Mouse (Mus musculus) right cerebral cortex, postnatal 36 days (tissue): ENCODE results near the gene Mib2.

ENCODE experiments used
- DNase-seq, 2 experiments: peaks; one replicate each; pipeline ENCODE4 v3.0.0; 2022; ENCODE audit warnings: low spot score in 2 of 2, mixed read lengths in 1 of 2

Mib2 gene

DNA sequence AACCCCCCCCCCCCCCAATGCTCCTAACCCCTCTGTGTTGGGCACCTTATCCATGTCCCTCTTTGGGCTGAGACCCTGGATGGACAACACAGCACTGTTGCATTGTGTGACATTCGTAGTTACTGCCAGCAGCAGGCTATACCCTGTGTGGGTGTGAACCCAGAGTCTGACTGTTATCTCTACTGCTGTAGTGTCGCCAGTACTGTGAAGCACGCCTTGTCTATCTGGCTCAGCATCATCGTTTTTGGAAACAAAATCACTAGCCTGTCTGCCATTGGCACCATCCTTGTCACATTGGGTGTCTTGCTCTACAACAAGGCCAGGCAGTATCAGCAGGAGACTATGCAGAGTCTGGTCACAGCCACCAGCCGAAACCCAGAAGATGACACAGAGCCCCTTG is 50.7 kb downstream of the Mib2 start:
- no peak for DNase-seq

DNA sequence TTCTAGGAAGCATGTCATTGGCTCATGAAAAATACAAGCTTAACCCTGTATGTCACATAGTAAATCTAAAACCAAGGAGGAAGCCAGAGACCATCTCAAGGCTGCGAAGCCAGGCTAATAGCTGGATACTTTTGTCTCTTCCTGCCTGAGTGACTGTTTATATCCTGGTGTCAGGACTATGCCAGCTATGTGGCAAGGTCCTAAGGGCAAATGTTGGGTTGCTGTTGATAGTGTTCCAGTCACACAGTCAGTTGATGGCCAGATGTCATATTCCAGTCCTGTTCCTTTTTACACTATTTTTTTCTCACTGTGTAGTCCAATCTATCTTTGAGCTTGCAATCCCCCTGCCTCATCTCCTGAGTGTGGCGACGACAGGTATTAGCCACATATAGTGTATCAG is 55.7 kb downstream of the Mib2 start:
- DNase-seq = no peak

DNA sequence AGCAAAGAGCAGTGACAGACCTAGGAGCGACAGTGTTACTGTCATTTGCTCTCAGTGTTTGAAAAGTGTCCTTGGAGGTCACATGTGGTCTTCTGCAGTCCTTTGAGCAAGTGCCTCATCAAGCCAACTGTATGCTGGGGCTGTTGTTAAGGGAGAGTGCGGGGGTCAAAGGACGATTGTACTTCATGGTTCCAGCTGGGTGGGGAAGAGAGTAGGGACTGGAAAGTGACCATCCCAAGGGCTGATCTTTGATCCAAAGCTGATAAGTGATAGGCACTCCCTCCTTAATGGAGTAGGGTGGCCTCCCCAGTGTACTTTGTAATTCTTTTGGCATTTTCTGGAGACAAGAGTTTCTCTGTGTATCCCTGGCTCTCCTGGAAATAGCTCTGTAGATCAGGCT is 57.1 kb downstream of the Mib2 start:
- DNase-seq = no peak

DNA sequence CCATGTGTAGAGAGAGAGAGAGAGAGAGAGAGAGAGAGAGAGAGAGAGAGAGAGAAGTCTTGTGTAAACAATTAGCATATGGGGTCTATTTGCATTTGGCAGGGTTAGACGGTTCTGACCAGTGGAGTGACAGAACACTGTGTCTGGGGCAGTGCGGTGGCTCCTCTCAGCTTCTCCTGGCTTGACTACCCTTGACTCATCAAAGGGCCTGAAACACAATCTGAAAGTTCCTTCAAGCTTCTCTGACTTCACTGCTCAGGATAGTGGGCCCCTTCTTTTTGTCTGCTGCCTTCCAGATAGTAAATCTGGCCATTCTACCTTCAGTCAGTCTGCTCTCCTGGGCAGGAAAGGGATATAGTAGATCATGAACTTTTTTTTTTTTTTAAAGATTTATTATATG is 62.2 kb downstream of the Mib2 start:
- no peak for DNase-seq

DNA sequence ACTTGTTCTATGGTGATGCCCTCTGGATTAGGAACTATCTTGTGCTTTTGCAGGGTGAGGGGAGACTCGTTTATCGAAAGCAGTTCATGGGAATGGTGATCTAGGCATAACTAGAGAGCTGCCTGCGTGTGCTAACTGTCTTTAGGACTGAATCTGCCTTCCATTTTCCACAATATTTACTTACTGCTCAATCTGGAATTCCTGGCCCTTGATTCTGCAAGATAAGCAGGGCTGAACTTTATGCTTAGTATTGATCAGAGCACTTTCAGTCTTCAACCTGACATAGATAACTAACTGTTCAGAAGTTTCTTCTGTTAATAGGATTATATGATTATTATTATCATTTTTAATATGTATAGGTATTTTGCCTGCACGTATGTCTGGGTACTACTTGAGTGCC is 63.9 kb downstream of the Mib2 start:
- DNase-seq = no peak
